Mouse (Mus musculus) spleen, postnatal 14 days (tissue): ENCODE data around the gene Tmem213.

Experiments
- DNase-seq, 2 experiments: peaks; one replicate each; pipeline ENCODE4 v3.0.0; 2021 to 2022; ENCODE audit warnings: low spot score in 2 of 2

Tmem213 gene

GRCm38 (mm10) chr6:38109160-38109795 lies at the start of gene Tmem213:
Gene Tmem213 (plus strand): TSS chr6:38109255.
- DNase-seq = no peak

- no peak for DNase-seq
These were observed 44.4 kb upstream of the Tmem213 start for GRCm38 (mm10) chr6:38064621-38065020.

- no peak for DNase-seq
These were observed 43.9 kb upstream of the Tmem213 start for GRCm38 (mm10) chr6:38065122-38065500.

DNA sequence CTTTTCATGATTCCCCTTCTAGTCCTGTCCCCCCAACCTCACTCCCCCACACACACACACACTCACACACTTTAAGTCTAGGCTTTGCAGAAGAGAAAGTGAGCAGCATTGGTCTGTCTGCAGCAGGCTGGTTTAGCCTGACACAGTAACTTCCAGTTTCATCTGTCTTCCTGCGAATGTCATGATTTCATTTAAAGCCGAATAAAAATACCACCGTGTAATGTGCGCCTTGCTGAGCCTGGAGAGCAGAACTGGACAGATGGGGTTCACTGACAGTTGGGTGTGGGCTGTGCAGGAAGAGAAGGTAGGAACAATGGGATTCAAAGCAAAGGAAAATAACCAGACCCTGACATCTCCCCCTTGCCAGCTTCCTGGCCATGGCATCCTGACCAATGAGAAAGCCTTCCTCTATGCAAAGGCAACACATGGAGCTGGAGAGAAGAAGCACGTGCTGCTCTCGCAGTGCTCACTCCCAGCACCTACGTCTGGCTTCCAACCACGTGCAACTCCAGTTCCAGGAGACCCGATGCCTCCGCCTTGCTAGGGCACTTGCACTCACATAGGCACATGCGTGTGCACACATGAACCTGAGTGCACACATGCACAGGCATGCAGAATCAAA lies 43.4 kb upstream of the Tmem213 start:
- DNase-seq = no peak

GRCm38 (mm10) chr6:38066215-38066614 lies 42.8 kb upstream of the Tmem213 start:
- peak in 1 of 2 experiments; percentile 41 for DNase-seq

- DNase-seq = no peak
These were observed 37.8 kb upstream of the Tmem213 start for GRCm38 (mm10) chr6:38071256-38071655.

- DNase-seq = no peak
These were observed 36.8 kb upstream of the Tmem213 start for GRCm38 (mm10) chr6:38072137-38072796.

- no peak for DNase-seq
These were observed 35.5 kb upstream of the Tmem213 start for GRCm38 (mm10) chr6:38073592-38073991.

- DNase-seq = no peak
These were observed 28.7 kb upstream of the Tmem213 start for GRCm38 (mm10) chr6:38080364-38080763.

GRCm38 (mm10) chr6:38081727-38082341 lies 27.2 kb upstream of the Tmem213 start:
- no peak for DNase-seq

DNA sequence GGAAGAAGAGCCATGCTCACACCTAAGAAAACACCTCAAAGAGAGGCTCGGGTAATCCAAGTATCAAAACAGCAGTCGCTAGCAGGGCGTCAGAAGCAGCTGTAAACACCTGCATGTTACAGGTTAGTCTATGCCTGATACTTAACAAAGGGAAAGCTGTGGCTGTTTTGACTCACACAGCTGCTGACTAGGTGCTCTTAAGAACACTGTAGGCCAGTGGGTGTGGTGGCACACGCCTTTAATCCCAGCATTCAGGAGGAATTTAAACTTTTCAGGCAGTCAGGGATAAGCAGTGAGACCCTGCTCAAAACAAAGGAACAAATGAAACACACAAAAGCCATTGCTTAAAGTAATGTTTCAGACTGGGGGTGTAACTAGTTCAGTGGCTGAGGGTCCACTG lies 25.9 kb upstream of the Tmem213 start:
- no peak for DNase-seq

GRCm38 (mm10) chr6:38087242-38088026 lies 21.6 kb upstream of the Tmem213 start:
- no peak for DNase-seq

DNA sequence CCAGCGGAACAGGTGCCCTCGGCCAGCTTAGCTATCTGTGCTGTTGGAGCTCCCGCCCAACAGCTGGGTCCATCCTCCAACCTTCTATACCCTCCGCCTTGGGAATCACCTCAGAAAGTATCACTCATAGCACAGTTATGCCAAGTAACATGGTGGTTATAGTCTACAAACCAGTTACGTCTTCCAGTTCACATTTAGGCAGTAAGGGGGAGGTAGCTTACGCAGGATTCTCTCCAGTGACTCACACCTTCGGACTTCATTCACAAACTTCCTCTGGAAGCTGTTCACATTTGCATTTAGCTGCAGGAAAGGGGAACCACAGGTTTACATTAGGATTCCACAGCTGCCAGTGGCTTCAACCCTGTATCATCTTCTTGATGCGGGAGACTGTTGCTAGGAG lies 16.5 kb upstream of the Tmem213 start:
- DNase-seq = no peak

- DNase-seq = no peak
These were observed 14.4 kb upstream of the Tmem213 start for GRCm38 (mm10) chr6:38094701-38095100.

DNA sequence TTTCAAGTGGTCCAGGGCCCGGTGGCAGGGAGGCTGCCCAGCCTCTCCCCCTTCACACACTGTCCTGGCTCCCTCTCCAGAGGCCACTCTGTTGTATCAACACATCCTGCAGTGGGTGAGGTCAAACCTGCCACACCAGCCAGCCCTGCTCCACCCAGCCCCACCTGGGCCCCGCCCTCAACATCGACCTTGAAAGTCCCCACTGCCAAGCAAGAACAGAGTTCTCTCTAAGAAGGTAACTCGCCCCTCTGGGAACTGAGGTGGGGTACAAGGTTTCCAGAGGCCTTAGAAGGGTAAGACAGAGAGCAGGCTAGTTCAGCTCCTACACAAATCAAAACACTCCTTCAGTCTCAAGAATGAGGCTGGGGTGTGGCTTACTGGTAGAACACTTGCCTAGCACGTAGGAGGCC lies 12.1 kb upstream of the Tmem213 start:
- no peak for DNase-seq

DNA sequence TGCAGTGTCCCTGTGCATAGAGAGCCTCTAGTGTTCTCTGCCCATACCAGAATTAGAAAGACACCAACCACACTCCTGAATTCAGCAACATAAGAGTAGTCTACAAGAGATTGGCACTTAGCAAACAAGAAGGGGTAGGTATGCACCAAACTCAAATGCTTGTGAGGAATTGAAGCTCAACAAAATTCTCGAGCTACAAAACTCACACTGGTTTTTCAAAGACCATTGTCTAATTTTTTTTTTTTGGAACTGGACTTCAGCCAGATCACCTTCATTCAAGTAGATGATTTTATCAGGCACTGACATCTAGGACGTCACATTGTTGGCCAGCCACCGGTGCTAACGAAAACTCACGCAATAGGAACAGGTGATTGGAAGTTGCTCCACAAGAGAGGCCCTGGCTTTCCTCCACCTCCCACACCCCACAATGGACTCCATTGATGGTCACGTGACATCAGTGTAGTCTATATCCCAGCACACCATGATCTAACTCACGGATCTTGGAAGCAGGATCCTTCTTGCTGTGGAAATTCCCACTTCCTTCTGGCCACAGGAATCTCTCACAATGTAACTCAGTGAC lies 6.7 kb upstream of the Tmem213 start:
- no peak for DNase-seq

DNA sequence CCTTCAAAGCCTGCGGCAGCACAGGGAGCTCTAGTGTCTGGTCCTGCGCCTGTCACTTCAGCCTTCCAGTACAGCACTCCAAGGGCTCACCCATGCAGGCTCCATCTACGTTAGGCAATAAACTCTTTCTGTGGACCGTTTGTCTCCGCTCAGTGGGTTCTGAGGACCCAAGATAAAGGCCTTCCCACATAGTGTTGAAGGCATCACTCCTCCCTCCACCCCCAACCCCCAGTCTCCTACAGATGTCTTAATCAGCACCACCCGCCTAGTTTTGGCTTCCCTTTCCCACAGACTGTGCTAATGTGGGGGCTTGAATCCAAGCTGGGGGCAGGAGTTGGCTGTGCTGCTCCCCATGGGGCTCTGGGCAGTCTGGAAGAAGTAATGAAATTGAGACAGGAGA lies 5.3 kb upstream of the Tmem213 start:
- DNase-seq = no peak

DNA sequence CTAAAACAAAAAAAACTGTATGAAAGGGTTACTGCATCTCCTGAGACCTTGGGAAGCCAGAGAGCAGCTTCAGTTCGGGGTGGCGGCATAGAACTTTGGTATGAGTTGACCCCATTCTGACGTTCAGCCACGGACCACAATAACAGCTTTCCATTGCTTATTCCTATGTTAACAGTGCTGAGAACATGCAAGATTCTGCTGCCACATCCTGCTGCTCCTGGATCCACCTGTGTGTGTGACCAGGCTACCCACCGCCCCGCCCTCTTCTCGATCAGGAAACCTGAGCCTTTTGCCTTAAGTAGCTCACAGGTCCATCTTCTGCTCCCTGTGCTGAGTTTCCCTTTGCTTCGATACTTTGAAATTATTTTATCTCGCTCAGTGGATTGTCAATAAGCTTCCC lies 3.1 kb upstream of the Tmem213 start:
- no peak for DNase-seq

DNA sequence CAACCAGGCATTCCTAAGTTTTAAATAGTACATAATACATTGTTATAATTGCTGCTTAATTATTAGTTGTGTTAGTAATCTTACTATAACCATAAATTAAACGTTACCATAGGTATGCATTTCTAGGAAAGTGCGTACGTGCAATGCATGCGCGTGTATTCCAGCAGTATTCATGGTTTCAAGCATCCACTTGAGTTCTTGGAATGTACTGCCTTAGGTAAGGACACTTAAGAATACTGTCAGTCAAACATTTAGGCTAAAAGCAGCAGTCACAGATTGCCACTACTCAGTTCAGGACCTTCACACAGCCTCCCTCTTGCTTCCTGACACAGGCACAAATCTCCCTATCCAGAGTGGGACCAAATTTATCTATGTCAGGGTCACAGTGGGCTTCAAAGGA lies 606 bp upstream of the Tmem213 start:
- DNase-seq = no peak

GRCm38 (mm10) chr6:38109871-38110270 lies 816 bp downstream of the Tmem213 start:
- no peak for DNase-seq

DNA sequence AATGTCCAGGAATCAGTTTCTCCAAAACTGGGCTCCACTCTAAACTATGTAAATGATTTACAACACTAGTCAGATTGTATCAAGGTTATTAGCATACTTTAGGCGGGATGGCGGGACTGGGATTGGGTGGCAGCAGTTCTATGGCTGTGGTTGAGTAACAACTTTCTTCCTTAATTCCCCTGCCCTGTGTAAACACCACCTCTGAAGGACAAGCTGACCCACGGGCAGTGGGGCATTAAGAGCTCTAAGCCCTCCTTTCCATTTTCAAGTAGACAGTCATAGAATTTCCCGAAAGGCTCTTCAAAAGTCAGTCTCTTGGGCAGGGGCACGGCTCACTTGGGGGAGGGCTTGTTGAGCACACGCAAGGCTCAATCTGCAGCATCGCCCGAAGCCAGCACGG lies 1.8 kb downstream of the Tmem213 start:
- no peak for DNase-seq
